Mouse (Mus musculus): ENCODE measurements around the gene Txlnb. TPM values are rescaled to one million over a fixed set of nuclear protein-coding genes. Genes with fewer than 3 reads are reported as not detected.
"Not testable (repeated sequence)": the region's sequence is repeated elsewhere in the genome, so short reads cannot be mapped to it uniquely, and the experiment has no call there.

The Txlnb gene
- polyA plus RNA-seq (2015; fragmentation: Nextera tagmentation; extraction: Ambion mirVana): 1.1 and 1.3 TPM in 2 replicates

DNA sequence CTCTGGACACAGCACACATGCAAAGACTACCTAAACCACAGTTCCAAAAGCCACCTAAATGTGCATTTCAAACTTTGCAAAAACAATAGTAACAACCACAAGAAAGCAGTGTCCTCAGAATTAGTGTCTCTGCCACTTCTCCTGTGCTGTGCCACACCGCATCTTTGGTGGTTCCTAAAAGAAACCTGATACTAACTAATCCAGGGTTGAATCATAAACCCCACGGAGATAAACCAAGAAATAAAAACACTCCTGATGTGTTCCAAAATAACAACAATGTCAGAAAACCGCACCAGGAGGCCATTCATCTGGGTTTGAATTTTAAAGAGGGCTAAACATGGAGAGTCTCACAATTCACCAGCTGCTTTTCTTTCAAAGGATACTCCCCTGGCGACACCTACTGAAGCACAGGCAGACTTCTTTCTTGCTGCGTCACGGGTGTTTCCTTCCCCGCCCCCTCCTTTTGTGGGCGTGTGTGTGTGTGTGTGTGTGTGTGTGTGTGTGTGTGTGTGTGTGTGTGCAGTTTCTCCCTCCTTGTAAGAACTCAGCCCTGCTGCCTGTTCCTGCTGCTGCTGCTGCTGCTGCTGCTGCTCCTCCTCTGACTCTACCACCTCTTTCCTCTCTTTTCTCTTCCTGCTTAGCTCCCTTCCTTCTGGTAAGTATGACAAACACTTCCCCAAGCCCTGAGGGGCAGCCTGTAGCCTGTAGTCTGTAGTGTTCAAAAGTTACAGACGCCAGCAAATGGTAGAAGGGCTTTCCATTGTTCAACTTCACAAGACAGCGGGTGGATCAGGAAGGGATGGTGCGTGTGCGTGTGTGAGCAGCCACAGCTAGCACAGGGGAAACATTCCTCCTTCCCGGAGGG is at the start of gene Txlnb:
Txlnb (plus strand) TSS at position 460 of the 865 bp plus-strand sequence.
- no peaks in the 10 kb centered on the region for H3K36me3 ChIP-seq
- H3K9me3 ChIP-seq: no peaks in the 10 kb centered on the region
- peak within 1 kb of the TSS; percentile 68 for H3K27ac ChIP-seq
- peak within 1 kb of the TSS; percentile 19 for H3K4me3 ChIP-seq
- H3K9ac ChIP-seq: no peak within 1 kb of the TSS
- H3K4me1 ChIP-seq: 0 out of 2 replicates have a peak, but pooled peaks cover 4% of the 10 kb centered on the region
- peak within 1 kb of the TSS; percentile 44 for H3K4me2 ChIP-seq
- 15% methylated on average over 13 of the region's 13 CpGs for WGBS
- ATAC-seq (ENCODE audit: borderline replicate concordance, extremely low read depth, low FRiP score, low TSS enrichment): peak; percentile 80
- no peaks in the 10 kb centered on the region for H3K27me3 ChIP-seq

DNA sequence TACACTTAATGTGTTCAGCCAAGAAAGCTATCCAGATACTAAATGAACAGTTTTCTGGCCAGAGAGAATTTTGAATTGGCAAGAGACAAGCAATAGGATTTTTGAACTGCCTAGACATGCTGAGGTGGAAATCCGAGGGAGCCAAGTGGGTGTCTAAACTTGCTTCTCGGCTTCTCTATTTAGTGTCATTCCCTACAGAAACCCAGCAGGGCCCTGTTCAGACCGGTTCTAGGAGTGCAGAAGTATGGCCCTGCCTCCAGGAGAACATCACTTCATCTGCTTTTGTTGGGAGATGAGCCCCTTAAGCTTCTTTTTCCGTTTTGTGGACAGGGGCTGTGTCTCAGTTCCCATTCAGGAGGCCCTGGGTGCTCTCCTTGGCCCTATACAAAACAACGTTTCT is 43.5 kb upstream of the Txlnb start:
- no peaks in the 10 kb centered on the region for H3K27me3 ChIP-seq
- H3K9me3 ChIP-seq: no peaks in the 10 kb centered on the region
- no peak overlapping the region for H3K4me2 ChIP-seq
- H3K4me3 ChIP-seq: no peak overlapping the region
- no peaks in the 10 kb centered on the region for H3K4me1 ChIP-seq
- ATAC-seq (ENCODE audit: borderline replicate concordance, extremely low read depth, low FRiP score, low TSS enrichment): no peak
- WGBS: 82% methylated on average over 5 of the region's 5 CpGs
- no peak overlapping the region for H3K27ac ChIP-seq
- no peaks in the 10 kb centered on the region for H3K36me3 ChIP-seq
- no peak overlapping the region for H3K9ac ChIP-seq

DNA sequence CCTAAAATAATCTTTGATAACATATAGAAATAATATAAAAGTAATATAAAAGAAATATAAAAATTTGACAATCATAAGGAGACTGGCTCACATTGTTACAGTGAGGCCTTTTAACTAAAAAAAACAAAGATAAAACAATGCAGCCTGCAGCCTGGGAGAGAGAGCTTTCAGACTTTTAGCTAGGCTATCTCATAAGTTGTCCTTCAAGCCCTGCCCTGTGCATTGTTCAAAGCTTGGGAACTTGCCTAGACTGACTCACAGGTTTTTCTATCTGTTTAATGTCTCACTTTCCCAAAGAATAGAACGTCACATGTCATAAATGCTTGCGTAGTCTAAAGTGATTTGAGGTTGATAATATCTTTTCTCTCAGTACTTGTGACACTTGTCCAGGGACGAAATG is 36.3 kb upstream of the Txlnb start:
- no peaks in the 10 kb centered on the region for H3K4me1 ChIP-seq
- H3K36me3 ChIP-seq: no peaks in the 10 kb centered on the region
- H3K4me3 ChIP-seq: no peak overlapping the region
- H3K9ac ChIP-seq: no peak overlapping the region
- no peak overlapping the region for H3K4me2 ChIP-seq
- H3K27ac ChIP-seq: no peak overlapping the region
- H3K27me3 ChIP-seq: no peaks in the 10 kb centered on the region
- H3K9me3 ChIP-seq: no peaks in the 10 kb centered on the region
- WGBS: 69% methylated on average over 3 of the region's 3 CpGs
- ATAC-seq (ENCODE audit: borderline replicate concordance, extremely low read depth, low FRiP score, low TSS enrichment): no peak

DNA sequence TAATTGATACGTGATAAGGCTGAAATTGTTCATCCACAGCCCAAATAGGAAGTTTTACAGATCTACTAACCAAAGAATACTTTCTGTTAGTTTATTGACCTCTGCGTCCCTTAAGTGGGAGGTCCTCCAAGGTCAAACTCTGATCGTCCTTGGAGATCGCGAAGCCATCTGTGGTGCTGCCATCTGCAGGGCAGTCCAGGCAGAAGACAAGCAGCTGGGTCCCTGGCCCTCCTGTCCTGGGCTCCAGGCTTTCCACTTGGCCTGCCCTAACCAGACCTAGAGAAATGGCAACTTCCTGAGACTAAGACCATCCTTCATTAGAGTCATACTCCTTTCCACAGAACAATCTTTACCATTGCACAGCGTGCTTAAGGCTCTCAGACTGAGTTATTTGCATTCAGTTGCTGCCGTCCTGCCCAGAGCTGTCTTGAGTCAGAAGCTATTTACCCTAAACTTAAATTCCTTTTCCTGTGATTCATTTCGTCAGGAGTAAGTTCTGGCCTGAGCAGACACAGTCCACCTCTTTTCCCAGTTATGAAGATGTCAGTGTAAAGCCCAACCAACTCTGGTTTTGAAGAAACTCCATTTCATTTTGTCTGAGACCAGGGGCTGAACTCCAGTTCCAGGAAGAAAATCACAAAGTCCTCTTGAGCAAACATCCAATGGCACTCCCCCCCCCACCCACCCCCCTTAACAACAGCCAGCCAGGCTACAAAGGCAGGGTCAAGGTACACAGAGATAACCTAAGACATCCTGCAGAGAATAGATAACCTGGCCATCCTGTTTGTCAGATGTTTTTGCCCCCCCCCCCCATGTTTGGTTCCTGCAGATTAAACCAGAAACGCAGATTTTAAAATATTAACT is 35.0 kb upstream of the Txlnb start:
- Histone ChIP-seq H3K4me2 (no peak overlapping the region), H3K4me1 (no peaks in the 10 kb centered on the region), H3K27me3 (no peaks in the 10 kb centered on the region), H3K36me3 (no peaks in the 10 kb centered on the region), H3K9me3 (no peaks in the 10 kb centered on the region), H3K9ac (no peak overlapping the region), H3K27ac (no peak overlapping the region), H3K4me3 (no peak overlapping the region)
- WGBS: 45% methylated on average over 9 of the region's 9 CpGs
- no peak for ATAC-seq (ENCODE audit: borderline replicate concordance, extremely low read depth, low FRiP score, low TSS enrichment)

DNA sequence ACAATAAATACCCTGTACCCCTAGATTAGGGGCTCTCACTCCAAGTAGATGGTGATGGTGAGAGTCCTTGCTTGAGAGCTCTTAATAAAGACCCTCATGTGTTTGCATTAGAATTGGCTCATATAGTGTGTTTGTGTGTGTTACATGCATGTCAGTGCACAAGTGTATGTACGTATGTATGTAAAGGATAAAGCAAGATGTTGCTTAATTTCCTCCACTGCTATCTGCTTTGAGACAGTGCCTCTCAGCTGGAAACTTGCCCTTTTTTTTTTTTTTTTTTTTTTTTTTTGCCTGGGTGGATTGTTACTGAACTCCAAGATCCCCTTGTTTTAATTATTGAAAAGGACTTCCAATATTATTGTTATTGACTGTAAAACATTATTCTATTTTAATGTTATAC is 34.4 kb upstream of the Txlnb start:
- H3K27me3 ChIP-seq: no peaks in the 10 kb centered on the region
- no peak overlapping the region for H3K4me2 ChIP-seq
- H3K27ac ChIP-seq: no peak overlapping the region
- 53% methylated on average over 1 of the region's 1 CpGs for WGBS
- H3K9ac ChIP-seq: no peak overlapping the region
- no peaks in the 10 kb centered on the region for H3K36me3 ChIP-seq
- no peaks in the 10 kb centered on the region for H3K4me1 ChIP-seq
- H3K9me3 ChIP-seq: no peaks in the 10 kb centered on the region
- no peak for ATAC-seq (ENCODE audit: borderline replicate concordance, extremely low read depth, low FRiP score, low TSS enrichment)
- H3K4me3 ChIP-seq: no peak overlapping the region

DNA sequence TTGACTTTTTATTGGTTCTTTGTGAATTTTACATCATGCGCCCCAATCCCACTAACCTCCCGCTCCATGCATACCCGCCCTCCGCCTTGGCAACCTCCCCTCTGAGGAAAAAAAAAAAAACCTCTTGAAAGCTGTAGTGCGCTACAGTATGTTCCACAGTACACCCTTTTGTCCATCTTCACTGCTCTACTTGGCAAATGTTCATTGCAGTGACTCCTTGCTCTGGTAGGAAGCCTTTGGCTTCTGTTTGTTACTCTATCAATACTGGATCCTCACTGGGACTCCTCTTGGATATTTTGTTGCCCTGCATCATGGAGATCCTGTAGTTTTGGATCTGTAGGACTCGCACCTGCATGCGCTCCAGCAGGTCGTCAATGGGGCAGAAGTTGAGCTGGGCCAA is 33.1 kb upstream of the Txlnb start:
- H3K36me3 ChIP-seq: no peaks in the 10 kb centered on the region
- H3K27me3 ChIP-seq: no peaks in the 10 kb centered on the region
- WGBS: 95% methylated on average over 8 of the region's 8 CpGs
- H3K27ac ChIP-seq: no peak overlapping the region
- no peak overlapping the region for H3K4me3 ChIP-seq
- H3K4me1 ChIP-seq: no peaks in the 10 kb centered on the region
- H3K4me2 ChIP-seq: no peak overlapping the region
- no peak overlapping the region for H3K9ac ChIP-seq
- H3K9me3 ChIP-seq: no peaks in the 10 kb centered on the region
- ATAC-seq (ENCODE audit: borderline replicate concordance, extremely low read depth, low FRiP score, low TSS enrichment): no peak

DNA sequence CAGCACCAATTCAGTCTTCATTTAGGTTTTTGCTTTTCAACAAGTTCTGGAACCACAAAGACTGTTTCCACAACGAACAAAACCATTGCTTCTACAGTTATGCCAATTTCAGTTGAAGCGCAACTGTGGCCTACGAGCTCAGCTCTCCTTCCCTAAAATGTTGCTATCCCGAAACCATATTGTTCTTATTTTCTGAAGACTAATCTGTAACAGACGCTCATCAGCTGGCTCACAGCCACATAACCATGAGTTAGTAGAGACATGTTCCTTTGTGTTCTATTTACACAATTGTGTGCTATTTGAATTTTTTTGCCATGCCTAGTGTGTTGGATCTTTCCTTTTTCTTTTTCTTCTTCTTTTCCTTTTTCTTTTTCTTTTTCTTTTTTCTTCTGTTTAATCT is 26.2 kb upstream of the Txlnb start:
- Histone ChIP-seq H3K4me3 (no peak overlapping the region), H3K9ac (no peak overlapping the region), H3K4me1 (no peaks in the 10 kb centered on the region), H3K9me3 (no peaks in the 10 kb centered on the region), H3K36me3 (no peaks in the 10 kb centered on the region), H3K4me2 (no peak overlapping the region), H3K27ac (no peak overlapping the region), H3K27me3 (no peaks in the 10 kb centered on the region)
- 72% methylated on average over 5 of the region's 5 CpGs for WGBS
- ATAC-seq (ENCODE audit: borderline replicate concordance, extremely low read depth, low FRiP score, low TSS enrichment): no peak

DNA sequence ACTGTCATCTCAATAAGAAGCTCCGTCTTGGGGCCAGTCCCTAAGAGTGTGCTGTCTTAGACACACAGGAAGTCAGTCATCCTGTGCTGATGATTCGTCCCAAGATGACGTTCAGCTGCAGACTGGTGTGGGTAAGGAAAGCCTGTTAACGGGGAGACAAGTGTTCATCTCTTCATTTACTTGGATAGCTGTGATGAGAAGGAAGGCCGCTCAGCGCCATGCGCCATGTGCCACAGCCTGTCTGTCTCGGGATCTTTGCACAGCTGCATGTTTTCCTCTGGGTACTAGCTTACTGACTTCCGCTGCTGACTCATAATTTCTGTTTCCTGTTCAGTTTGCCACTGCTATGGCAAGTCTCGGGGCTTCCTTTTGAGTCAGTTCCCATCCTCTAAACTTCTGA is 23.7 kb upstream of the Txlnb start:
- ATAC-seq (ENCODE audit: borderline replicate concordance, extremely low read depth, low FRiP score, low TSS enrichment): no peak
- Histone ChIP-seq H3K9ac (no peak overlapping the region), H3K4me1 (no peaks in the 10 kb centered on the region), H3K4me3 (no peak overlapping the region), H3K27me3 (no peaks in the 10 kb centered on the region), H3K9me3 (no peaks in the 10 kb centered on the region), H3K36me3 (no peaks in the 10 kb centered on the region), H3K27ac (no peak overlapping the region), H3K4me2 (no peak overlapping the region)
- 59% methylated on average over 10 of the region's 10 CpGs for WGBS

DNA sequence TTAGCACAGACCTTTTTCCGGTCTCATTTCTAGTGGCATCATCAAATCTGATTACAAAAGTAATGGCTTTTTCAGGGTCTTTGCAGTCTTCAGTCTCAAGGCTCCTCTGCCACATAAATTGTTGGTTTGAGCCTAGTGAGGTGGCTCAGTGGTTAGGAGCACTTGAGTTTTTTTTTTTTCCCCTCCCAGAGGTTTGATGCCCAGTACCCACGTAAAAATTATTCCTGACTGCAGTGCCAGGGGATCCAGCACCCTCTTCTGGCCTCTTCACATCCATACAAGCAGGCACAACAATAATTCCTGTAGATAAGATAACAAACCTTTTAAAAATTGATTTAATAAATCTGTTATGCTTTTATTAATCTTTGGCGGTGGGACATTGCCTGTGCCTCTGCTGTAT is 21.7 kb upstream of the Txlnb start:
- H3K4me2 ChIP-seq: no peak overlapping the region
- no peaks in the 10 kb centered on the region for H3K9me3 ChIP-seq
- no peaks in the 10 kb centered on the region for H3K4me1 ChIP-seq
- 75% methylated on average over 3 of the region's 3 CpGs for WGBS
- H3K27me3 ChIP-seq: no peaks in the 10 kb centered on the region
- no peaks in the 10 kb centered on the region for H3K36me3 ChIP-seq
- H3K9ac ChIP-seq: no peak overlapping the region
- no peak for ATAC-seq (ENCODE audit: borderline replicate concordance, extremely low read depth, low FRiP score, low TSS enrichment)
- H3K4me3 ChIP-seq: no peak overlapping the region
- no peak overlapping the region for H3K27ac ChIP-seq

DNA sequence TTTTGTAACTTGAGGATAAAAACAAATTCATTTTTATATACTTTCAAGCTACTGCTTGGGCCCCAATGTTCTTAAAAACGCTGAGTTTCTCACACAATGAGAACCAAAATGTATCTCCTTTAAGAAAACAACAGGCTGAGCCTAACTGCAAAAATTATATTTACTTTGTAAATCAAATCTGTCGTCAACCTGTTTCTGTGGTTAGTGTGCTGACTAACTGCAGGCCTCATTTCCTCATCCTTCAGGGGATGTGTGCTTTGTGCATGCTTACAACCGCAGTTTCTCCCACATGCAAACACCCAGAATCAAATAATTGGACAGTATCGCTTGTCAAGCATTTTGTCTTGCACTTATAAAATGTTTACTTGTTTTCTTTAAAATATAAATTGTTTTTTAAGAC is 20.9 kb upstream of the Txlnb start:
- 53% methylated on average over 4 of the region's 4 CpGs for WGBS
- Histone ChIP-seq H3K9me3 (no peaks in the 10 kb centered on the region), H3K27me3 (no peaks in the 10 kb centered on the region), H3K36me3 (no peaks in the 10 kb centered on the region), H3K4me2 (no peak overlapping the region), H3K4me3 (no peak overlapping the region), H3K4me1 (no peaks in the 10 kb centered on the region), H3K27ac (no peak overlapping the region), H3K9ac (no peak overlapping the region)
- ATAC-seq (ENCODE audit: borderline replicate concordance, extremely low read depth, low FRiP score, low TSS enrichment): no peak

DNA sequence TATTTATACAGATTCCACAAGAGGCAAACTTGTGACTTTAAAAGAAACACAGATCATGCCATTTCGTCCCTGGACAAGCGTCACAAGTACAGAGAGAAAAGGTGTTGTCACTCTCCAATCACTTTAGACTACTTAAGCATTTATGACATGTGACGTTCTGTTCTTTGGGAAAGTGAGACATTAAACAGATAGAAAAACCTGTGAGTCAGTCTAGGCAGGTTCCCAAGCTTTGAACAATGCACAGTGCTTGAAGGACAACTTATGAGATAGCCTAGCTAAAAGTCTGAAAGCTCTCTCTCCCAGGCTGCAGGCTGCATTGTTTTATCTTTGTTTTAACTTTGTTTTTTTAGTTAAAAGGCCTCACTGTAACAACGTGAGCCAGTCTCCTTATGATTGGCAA is 19.3 kb upstream of the Txlnb start:
- not testable (repeated sequence) for H3K27ac ChIP-seq; H3K36me3 ChIP-seq; H3K9ac ChIP-seq; H3K27me3 ChIP-seq; H3K4me2 ChIP-seq; H3K4me3 ChIP-seq; H3K9me3 ChIP-seq; ATAC-seq (ENCODE audit: borderline replicate concordance, extremely low read depth, low FRiP score, low TSS enrichment); H3K4me1 ChIP-seq
- WGBS: 40% methylated on average over 4 of the region's 4 CpGs

DNA sequence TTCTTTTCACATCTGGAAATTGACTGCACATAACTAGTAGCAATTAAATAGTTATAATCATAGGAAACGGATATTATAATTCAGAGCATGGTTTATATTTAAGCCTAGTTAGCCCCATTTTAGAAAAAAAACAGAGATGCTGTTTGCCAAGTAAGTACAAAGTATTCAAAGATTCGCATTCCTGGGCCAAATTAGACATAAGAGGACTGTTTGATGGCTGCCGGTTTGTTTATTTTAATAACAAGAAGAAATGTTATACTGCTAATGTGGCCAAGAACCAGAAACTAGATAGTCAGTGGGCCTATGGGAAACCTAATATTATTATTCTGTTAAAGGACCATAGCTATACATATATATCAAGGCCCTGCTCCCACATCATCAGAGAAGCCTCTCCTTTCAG is 9.3 kb upstream of the Txlnb start:
- Histone ChIP-seq H3K9ac (no peak overlapping the region), H3K27me3 (no peaks in the 10 kb centered on the region), H3K4me1 (no peaks in the 10 kb centered on the region), H3K9me3 (no peaks in the 10 kb centered on the region), H3K27ac (no peak overlapping the region), H3K36me3 (no peaks in the 10 kb centered on the region), H3K4me2 (no peak overlapping the region), H3K4me3 (no peak overlapping the region)
- 32% methylated on average over 3 of the region's 3 CpGs for WGBS
- no peak for ATAC-seq (ENCODE audit: borderline replicate concordance, extremely low read depth, low FRiP score, low TSS enrichment)
